Mouse (Mus musculus): Measurements from ENCODE around the gene Gm10024. TPM values are rescaled to one million over a fixed set of nuclear protein-coding genes. Genes with fewer than 3 reads are reported as not detected.
"Not testable (repeated sequence)": the region's sequence is repeated elsewhere in the genome, so short reads cannot be mapped to it uniquely, and the experiment has no call there.

The Gm10024 gene
- polyA plus RNA-seq, 1 experiment: not detected

DNA sequence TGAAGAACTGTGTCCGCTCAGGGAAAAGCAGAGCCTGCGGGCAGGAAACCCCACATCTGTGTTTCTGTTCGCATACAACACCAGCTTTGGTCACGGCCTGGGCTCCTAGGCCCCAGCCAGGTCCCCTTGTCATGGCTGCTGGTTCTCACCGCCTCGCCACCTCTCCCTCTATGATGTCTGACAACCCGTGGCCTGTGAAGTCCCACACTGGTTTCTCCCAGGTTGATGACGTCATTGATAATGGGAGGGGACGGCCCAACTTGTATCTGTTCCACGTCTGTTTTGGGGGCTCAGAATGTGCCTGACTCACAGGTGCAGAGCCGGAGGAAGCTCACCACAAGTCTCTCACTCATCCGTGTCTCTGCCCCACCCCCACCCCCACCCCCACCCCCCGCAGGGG is 37.5 kb upstream of the Gm10024 start:
- H3K4me3 ChIP-seq (ENCODE audit: low read depth, low read length): no peak overlapping the region

DNA sequence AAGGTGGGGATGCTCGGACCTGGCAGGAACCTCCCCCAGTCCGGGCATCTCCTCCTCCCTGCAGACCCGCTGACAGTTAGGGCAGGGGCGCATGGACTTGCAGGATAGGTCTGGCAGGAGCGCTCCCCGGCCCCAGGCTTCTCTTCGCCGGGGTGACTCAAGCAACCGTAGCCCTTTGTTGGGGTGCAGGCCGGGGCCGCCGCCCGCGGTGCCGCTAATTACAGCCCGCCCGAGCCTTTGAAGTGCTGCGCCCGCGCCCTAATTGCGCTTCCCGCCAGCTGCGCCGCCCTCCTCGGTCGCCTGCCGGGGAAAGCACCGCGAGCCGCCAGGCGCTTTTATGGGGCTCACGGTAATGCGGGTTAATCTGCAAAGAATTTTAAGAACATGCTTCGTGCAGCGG is 33.7 kb upstream of the Gm10024 start:
- TF ChIP-seq EP300 (IDR thresholded peaks at IDR 0.05; ENCODE audit: insufficient read depth, low read depth, low read length) (no peak), CTCF (IDR thresholded peaks at IDR 0.05; ENCODE audit: low read depth, low read length) (no peak), POLR2A (IDR thresholded peaks at IDR 0.05; ENCODE audit: insufficient read depth, low read length) (no peak)
- Histone ChIP-seq H3K36me3 (ENCODE audit: control insufficient read depth, insufficient read depth, low read length, poor library complexity, severe bottlenecking) (no peaks in the 10 kb centered on the region), H3K9me3 (replicated peaks; ENCODE audit: control insufficient read depth, insufficient read depth, low read length, poor library complexity, severe bottlenecking) (no peaks in the 10 kb centered on the region), H3K27me3 (ENCODE audit: control insufficient read depth, insufficient read depth, low read length, poor library complexity, severe bottlenecking) (peaks cover 3% of the 10 kb centered on the region; the same call in 1 of the 2 replicates), H3K27ac (ENCODE audit: insufficient read depth, low read length) (no peak overlapping the region), H3K9ac (ENCODE audit: low read depth, poor library complexity, severe bottlenecking) (peak overlapping the region; percentile 29; the same call in 1 of the 2 replicates), H3K4me1 (ENCODE audit: control insufficient read depth, insufficient read depth, low read length) (no peaks in the 10 kb centered on the region), H3K4me3 (ENCODE audit: low read depth, low read length) (peak overlapping the region; percentile 21)

More for the DNA sequence above, 37.5 kb upstream of the Gm10024 start:
- no peaks in the 10 kb centered on the region for H3K9me3 ChIP-seq (replicated peaks; ENCODE audit: control insufficient read depth, insufficient read depth, low read length, poor library complexity, severe bottlenecking)
- peaks cover 3% of the 10 kb centered on the region; the same call in 1 of the 2 replicates for H3K27me3 ChIP-seq (ENCODE audit: control insufficient read depth, insufficient read depth, low read length, poor library complexity, severe bottlenecking)
- no peak overlapping the region for H3K9ac ChIP-seq (ENCODE audit: low read depth, poor library complexity, severe bottlenecking)
- H3K27ac ChIP-seq (ENCODE audit: insufficient read depth, low read length): no peak overlapping the region
- TF ChIP-seq EP300 (IDR thresholded peaks at IDR 0.05; ENCODE audit: insufficient read depth, low read depth, low read length) (no peak), CTCF (IDR thresholded peaks at IDR 0.05; ENCODE audit: low read depth, low read length) (no peak), POLR2A (IDR thresholded peaks at IDR 0.05; ENCODE audit: insufficient read depth, low read length) (no peak)
- H3K36me3 ChIP-seq (ENCODE audit: control insufficient read depth, insufficient read depth, low read length, poor library complexity, severe bottlenecking): no peaks in the 10 kb centered on the region
- H3K4me1 ChIP-seq (ENCODE audit: control insufficient read depth, insufficient read depth, low read length): no peaks in the 10 kb centered on the region

DNA sequence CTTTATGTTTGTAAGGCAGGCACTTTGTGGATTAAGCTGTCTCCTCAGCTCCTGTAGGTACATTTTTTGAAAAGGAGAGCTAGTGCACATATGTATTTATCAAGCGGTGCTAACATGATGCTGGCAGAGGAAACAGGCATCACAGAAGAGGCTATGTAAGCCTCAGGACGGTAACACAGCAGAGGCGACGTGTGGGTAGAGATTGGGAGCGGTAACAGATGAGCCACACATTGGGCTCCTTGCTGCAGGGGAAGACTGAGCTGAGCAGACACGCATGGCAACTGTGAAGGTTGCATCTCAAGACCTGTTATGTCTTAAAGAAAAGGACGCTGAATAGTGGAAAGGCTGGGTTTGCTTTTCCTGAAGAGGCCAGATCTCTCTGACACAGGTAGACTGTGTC is 28.3 kb upstream of the Gm10024 start:
- peaks cover 3% of the 10 kb centered on the region for H3K4me1 ChIP-seq (ENCODE audit: control insufficient read depth, insufficient read depth, low read length)
- no peak overlapping the region for H3K9ac ChIP-seq (ENCODE audit: low read depth, poor library complexity, severe bottlenecking)
- H3K9me3 ChIP-seq (replicated peaks; ENCODE audit: control insufficient read depth, insufficient read depth, low read length, poor library complexity, severe bottlenecking): no peaks in the 10 kb centered on the region
- TF ChIP-seq CTCF (IDR thresholded peaks at IDR 0.05; ENCODE audit: low read depth, low read length) (no peak), POLR2A (IDR thresholded peaks at IDR 0.05; ENCODE audit: insufficient read depth, low read length) (no peak), EP300 (IDR thresholded peaks at IDR 0.05; ENCODE audit: insufficient read depth, low read depth, low read length) (no peak)
- H3K4me3 ChIP-seq (ENCODE audit: low read depth, low read length): no peak overlapping the region
- H3K27me3 ChIP-seq (ENCODE audit: control insufficient read depth, insufficient read depth, low read length, poor library complexity, severe bottlenecking): no peaks in the 10 kb centered on the region
- no peak overlapping the region for H3K27ac ChIP-seq (ENCODE audit: insufficient read depth, low read length)
- no peaks in the 10 kb centered on the region for H3K36me3 ChIP-seq (ENCODE audit: control insufficient read depth, insufficient read depth, low read length, poor library complexity, severe bottlenecking)

DNA sequence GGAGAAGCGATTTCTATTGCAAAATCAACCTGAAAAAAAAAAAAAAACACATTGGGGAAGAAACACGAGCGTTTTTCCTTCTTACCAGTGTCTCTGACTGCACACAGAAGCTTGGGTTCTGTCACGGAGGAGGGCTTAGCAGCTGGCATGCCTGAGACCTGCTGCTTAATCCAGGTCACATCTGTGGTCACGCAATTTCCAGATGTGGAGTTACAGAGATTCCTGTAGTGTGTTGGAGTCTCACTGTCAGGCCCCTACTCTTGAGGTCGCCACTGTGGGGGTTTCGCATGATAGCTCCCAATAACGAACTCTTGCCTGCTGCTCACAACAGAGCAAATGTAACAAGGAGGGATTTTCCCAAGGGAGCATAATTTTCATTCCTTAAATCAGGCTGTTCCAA is 27.1 kb upstream of the Gm10024 start:
- no peak overlapping the region for H3K27ac ChIP-seq (ENCODE audit: insufficient read depth, low read length)
- no peaks in the 10 kb centered on the region for H3K36me3 ChIP-seq (ENCODE audit: control insufficient read depth, insufficient read depth, low read length, poor library complexity, severe bottlenecking)
- no peak overlapping the region for H3K4me3 ChIP-seq (ENCODE audit: low read depth, low read length)
- H3K4me1 ChIP-seq (ENCODE audit: control insufficient read depth, insufficient read depth, low read length): peaks cover 3% of the 10 kb centered on the region
- no peak overlapping the region for H3K9ac ChIP-seq (ENCODE audit: low read depth, poor library complexity, severe bottlenecking)
- H3K9me3 ChIP-seq (replicated peaks; ENCODE audit: control insufficient read depth, insufficient read depth, low read length, poor library complexity, severe bottlenecking): no peaks in the 10 kb centered on the region
- TF ChIP-seq EP300 (IDR thresholded peaks at IDR 0.05; ENCODE audit: insufficient read depth, low read depth, low read length) (no peak), POLR2A (IDR thresholded peaks at IDR 0.05; ENCODE audit: insufficient read depth, low read length) (no peak), CTCF (IDR thresholded peaks at IDR 0.05; ENCODE audit: low read depth, low read length) (no peak)
- H3K27me3 ChIP-seq (ENCODE audit: control insufficient read depth, insufficient read depth, low read length, poor library complexity, severe bottlenecking): no peaks in the 10 kb centered on the region

DNA sequence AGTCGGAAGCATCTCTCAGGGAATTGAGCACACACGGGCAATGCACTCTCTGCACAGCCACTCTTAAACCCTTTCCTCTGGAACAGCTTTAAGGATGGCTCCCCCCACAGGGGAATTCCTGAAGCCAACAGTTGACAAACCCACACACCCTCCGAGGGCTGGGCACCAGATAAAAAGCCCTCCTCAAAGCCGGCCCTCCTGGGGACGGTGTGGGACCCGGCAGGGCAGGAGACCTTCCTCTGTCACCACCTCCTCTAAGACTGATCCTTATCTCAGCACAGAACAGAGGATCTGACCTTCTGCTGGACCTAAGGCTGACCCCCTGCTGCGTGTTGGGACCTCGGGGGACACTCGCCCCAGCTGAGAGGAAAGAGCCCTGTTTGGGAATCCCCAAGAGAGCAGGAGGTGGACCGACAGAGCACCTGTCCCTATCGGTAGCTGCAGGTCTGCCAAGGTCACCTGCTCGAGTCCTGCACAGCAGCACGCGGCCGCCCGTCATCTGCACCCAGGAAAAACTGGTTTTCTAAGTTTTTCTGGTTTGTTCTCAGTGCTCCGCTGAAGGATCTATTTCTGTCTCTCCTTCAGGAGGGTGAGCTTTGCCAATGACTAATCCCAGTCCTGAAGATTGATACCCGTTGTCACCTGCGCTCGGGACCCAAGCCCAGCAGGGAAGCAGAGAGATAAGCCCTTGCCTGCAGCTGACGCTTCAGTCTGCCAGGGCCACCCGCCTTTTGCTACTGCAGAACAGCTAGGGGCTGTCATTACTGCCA is 25.2 kb upstream of the Gm10024 start, which contains the start of gene Tspear:
Gene Tspear, plus strand, starts transcription at position 675 of the 770 bp plus-strand sequence.
- H3K27ac ChIP-seq (ENCODE audit: insufficient read depth, low read length): no peak within 1 kb of the TSS
- no peaks in the 10 kb centered on the region for H3K9me3 ChIP-seq (replicated peaks; ENCODE audit: control insufficient read depth, insufficient read depth, low read length, poor library complexity, severe bottlenecking)
- no peaks in the 10 kb centered on the region for H3K27me3 ChIP-seq (ENCODE audit: control insufficient read depth, insufficient read depth, low read length, poor library complexity, severe bottlenecking)
- H3K9ac ChIP-seq (ENCODE audit: low read depth, poor library complexity, severe bottlenecking): no peak within 1 kb of the TSS
- no peak within 1 kb of the TSS for H3K4me3 ChIP-seq (ENCODE audit: low read depth, low read length)
- peaks cover 3% of the 10 kb centered on the region for H3K4me1 ChIP-seq (ENCODE audit: control insufficient read depth, insufficient read depth, low read length)
- TF ChIP-seq POLR2A (IDR thresholded peaks at IDR 0.05; ENCODE audit: insufficient read depth, low read length) (no peak), CTCF (IDR thresholded peaks at IDR 0.05; ENCODE audit: low read depth, low read length) (no peak), EP300 (IDR thresholded peaks at IDR 0.05; ENCODE audit: insufficient read depth, low read depth, low read length) (no peak)
- no peaks in the 10 kb centered on the region for H3K36me3 ChIP-seq (ENCODE audit: control insufficient read depth, insufficient read depth, low read length, poor library complexity, severe bottlenecking)

DNA sequence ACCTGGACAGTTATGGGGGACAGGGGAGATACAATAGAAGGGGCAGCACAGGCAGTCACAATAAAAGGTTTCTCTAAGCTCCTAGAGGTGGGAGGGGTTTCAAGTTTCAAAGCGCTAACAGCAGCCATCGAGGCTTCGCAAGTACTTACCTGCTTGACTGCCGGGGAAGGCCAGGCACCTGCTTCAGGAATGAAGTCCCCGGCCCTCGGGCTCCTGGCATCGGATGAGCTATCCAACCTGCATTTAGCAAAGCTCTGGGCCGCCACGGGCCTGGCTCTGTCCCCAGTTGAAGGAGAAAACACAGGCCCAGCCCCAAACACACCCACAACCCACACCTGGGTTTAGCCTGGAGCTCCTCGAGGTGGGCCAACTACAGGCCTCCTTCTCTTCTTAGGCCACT is 24.2 kb upstream of the Gm10024 start:
- H3K4me3 ChIP-seq (ENCODE audit: low read depth, low read length): no peak overlapping the region
- H3K27me3 ChIP-seq (ENCODE audit: control insufficient read depth, insufficient read depth, low read length, poor library complexity, severe bottlenecking): no peaks in the 10 kb centered on the region
- H3K4me1 ChIP-seq (ENCODE audit: control insufficient read depth, insufficient read depth, low read length): peaks cover 3% of the 10 kb centered on the region
- TF ChIP-seq POLR2A (IDR thresholded peaks at IDR 0.05; ENCODE audit: insufficient read depth, low read length): no peak
- TF ChIP-seq EP300 (IDR thresholded peaks at IDR 0.05; ENCODE audit: insufficient read depth, low read depth, low read length): no peak
- no peak for TF ChIP-seq CTCF (IDR thresholded peaks at IDR 0.05; ENCODE audit: low read depth, low read length)
- H3K9me3 ChIP-seq (replicated peaks; ENCODE audit: control insufficient read depth, insufficient read depth, low read length, poor library complexity, severe bottlenecking): no peaks in the 10 kb centered on the region
- no peak overlapping the region for H3K27ac ChIP-seq (ENCODE audit: insufficient read depth, low read length)
- H3K9ac ChIP-seq (ENCODE audit: low read depth, poor library complexity, severe bottlenecking): no peak overlapping the region
- H3K36me3 ChIP-seq (ENCODE audit: control insufficient read depth, insufficient read depth, low read length, poor library complexity, severe bottlenecking): no peaks in the 10 kb centered on the region

DNA sequence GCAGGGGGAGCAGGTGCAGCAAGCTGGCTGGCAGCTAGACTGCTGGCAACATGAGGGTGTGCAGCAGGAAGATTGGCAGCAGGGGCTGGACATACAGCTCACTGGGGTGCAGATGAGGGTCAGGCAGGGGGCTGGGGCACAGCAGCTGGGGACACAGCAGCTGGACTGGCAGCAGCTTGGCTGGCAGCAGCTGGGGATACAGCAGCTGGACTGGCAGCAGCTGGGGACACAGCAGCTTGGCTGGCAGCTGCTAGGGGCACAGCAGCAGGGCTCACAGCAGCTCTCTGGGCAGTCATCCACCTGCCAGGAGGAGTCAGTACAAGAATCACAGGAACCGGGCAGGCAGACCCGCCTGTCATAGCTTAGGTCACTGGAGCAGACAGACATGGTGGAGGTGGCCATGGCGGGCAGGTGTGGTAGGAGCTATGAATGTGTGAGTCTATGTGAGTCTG is 20.9 kb upstream of the Gm10024 start, which contains the start of gene Gm19402:
Gene Gm19402, minus strand, starts transcription at position 402 of the 452 bp plus-strand sequence.
- not testable (repeated sequence) for H3K36me3 ChIP-seq (ENCODE audit: control insufficient read depth, insufficient read depth, low read length, poor library complexity, severe bottlenecking); H3K9me3 ChIP-seq (replicated peaks; ENCODE audit: control insufficient read depth, insufficient read depth, low read length, poor library complexity, severe bottlenecking); H3K4me3 ChIP-seq (ENCODE audit: low read depth, low read length); H3K4me1 ChIP-seq (ENCODE audit: control insufficient read depth, insufficient read depth, low read length); H3K9ac ChIP-seq (ENCODE audit: low read depth, poor library complexity, severe bottlenecking); H3K27me3 ChIP-seq (ENCODE audit: control insufficient read depth, insufficient read depth, low read length, poor library complexity, severe bottlenecking); H3K27ac ChIP-seq (ENCODE audit: insufficient read depth, low read length)
